Mouse (Mus musculus): ENCODE results near the gene Snw1. TPM values are rescaled to one million over a fixed set of nuclear protein-coding genes. Genes with fewer than 3 reads are reported as not detected.

The Snw1 gene
- polyA plus RNA-seq, 1 experiment from 2014 or later: 95.9 TPM

DNA sequence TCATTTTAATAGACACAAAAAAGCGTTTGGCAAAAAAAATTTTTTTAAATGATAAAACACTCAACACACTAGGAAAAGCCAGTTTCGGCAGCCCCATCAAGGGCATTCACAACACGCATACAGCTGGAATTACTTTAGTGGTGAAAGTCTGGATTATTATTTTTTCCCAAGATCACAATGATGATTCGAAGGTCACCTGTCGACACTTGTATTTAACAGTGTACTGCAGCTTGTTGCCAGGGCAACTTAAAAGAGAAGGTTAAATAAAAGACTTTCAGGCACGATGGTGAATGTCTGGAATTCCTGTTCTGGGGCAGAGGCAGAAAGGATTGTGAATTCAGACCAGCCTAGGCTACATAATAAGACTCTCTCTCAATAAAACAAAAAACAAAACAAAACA is 70.2 kb downstream of the Snw1 start:
- H3K27ac ChIP-seq (ENCODE audit: low read depth, low read length): no peak overlapping the region
- H3K4me3 ChIP-seq (ENCODE audit: low read depth, low read length): no peak overlapping the region
- H3K36me3 ChIP-seq (ENCODE audit: control insufficient read depth, insufficient read depth, low read length): no peaks in the 10 kb centered on the region
- 49% methylated on average over 6 of the region's 6 CpGs for WGBS (ENCODE audit: insufficient replicate concordance)
- no peaks in the 10 kb centered on the region for H3K9me3 ChIP-seq (replicated peaks; ENCODE audit: control insufficient read depth, low read length)
- ATAC-seq (replicated peaks; ENCODE audit: insufficient number of reproducible peaks, low FRiP score, low TSS enrichment): no peak
- no peaks in the 10 kb centered on the region for H3K4me1 ChIP-seq (ENCODE audit: control insufficient read depth, insufficient read depth, low read length)
- no peak overlapping the region for H3K9ac ChIP-seq (ENCODE audit: low read depth, low read length)
- no peaks in the 10 kb centered on the region for H3K27me3 ChIP-seq (ENCODE audit: control insufficient read depth, insufficient read depth, low read length)
- H3K4me2 ChIP-seq: no peak overlapping the region

- Histone ChIP-seq H3K27ac (ENCODE audit: low read depth, low read length) (no peak overlapping the region), H3K4me1 (ENCODE audit: control insufficient read depth, insufficient read depth, low read length) (no peaks in the 10 kb centered on the region), H3K9ac (ENCODE audit: low read depth, low read length) (no peak overlapping the region), H3K27me3 (ENCODE audit: control insufficient read depth, insufficient read depth, low read length) (no peaks in the 10 kb centered on the region), H3K36me3 (ENCODE audit: control insufficient read depth, insufficient read depth, low read length) (no peaks in the 10 kb centered on the region), H3K4me2 (no peak overlapping the region), H3K9me3 (replicated peaks; ENCODE audit: control insufficient read depth, low read length) (no peaks in the 10 kb centered on the region), H3K4me3 (ENCODE audit: low read depth, low read length) (no peak overlapping the region)
- 77% methylated on average over 10 of the region's 10 CpGs for WGBS (ENCODE audit: insufficient replicate concordance)
- no peak for ATAC-seq (replicated peaks; ENCODE audit: insufficient number of reproducible peaks, low FRiP score, low TSS enrichment)
Measured at GRCm38 (mm10) chr12:87399119-87399819, 72.8 kb downstream of the Snw1 start.

Small RNA genes lying within 50 kb of the gene (microRNA-seq; reads per million reads assigned to microRNA genes)
- gene Mir3068 (ENCODE audit: borderline number of aligned reads): 40.6 reads per million, percentile 56 among the genes with 10 or more reads in this experiment

Other genes with a start within 250 kb of the Snw1 start
- 1.00 and 1.2 TPM in 2 replicates for gene Noxred1, start 233.5 kb downstream of the Snw1 start, polyA plus RNA-seq (2014; fragmentation: Nextera tagmentation; extraction: Ambion mirVana)
- gene Vipas39, start 206.0 kb downstream of the Snw1 start, polyA plus RNA-seq (2014; fragmentation: Nextera tagmentation; extraction: Ambion mirVana): 34.8 and 36.9 TPM in 2 replicates
- 196 and 214 TPM in 2 replicates for gene Ahsa1, start 205.8 kb downstream of the Snw1 start, polyA plus RNA-seq (2014; fragmentation: Nextera tagmentation; extraction: Ambion mirVana)
- 0.44 and 0.83 TPM in 2 replicates for gene Ism2, start 172.6 kb downstream of the Snw1 start, polyA plus RNA-seq (2014; fragmentation: Nextera tagmentation; extraction: Ambion mirVana)
- 73.2 and 82.1 TPM in 2 replicates for gene Sptlc2, start 83.9 kb downstream of the Snw1 start, polyA plus RNA-seq (2014; fragmentation: Nextera tagmentation; extraction: Ambion mirVana)
- 256 and 291 TPM in 2 replicates for gene Slirp, start 28.4 kb downstream of the Snw1 start, polyA plus RNA-seq (2014; fragmentation: Nextera tagmentation; extraction: Ambion mirVana)
- gene Alkbh1, start 28.3 kb downstream of the Snw1 start, polyA plus RNA-seq (2014; fragmentation: Nextera tagmentation; extraction: Ambion mirVana): 39.6 and 52.6 TPM in 2 replicates
- gene Gm5788, start 22.4 kb upstream of the Snw1 start, polyA plus RNA-seq (2014; fragmentation: Nextera tagmentation; extraction: Ambion mirVana): not detected in 2 replicates
- gene Gm8300, start 42.0 kb upstream of the Snw1 start, polyA plus RNA-seq (2014; fragmentation: Nextera tagmentation; extraction: Ambion mirVana): not detected in 2 replicates
- gene Oog1, start 130.4 kb upstream of the Snw1 start, polyA plus RNA-seq (2014; fragmentation: Nextera tagmentation; extraction: Ambion mirVana): not detected in 2 replicates
- not detected in 2 replicates for gene Gm4027, start 146.6 kb upstream of the Snw1 start, polyA plus RNA-seq (2014; fragmentation: Nextera tagmentation; extraction: Ambion mirVana)
- gene Gm16381, start 172.3 kb upstream of the Snw1 start, polyA plus RNA-seq (2014; fragmentation: Nextera tagmentation; extraction: Ambion mirVana): not detected in 2 replicates